ENCODE assay signal across 8 mouse cellular contexts in genomic region chr4:56222023-56222776, GRCm38 (mm10).
DNase-seq lines count a peak whose midpoint lies in the region; ATAC-seq lines count a peak whose summit lies in the region.

No protein-coding gene starts in this region.

- H3K36me3 ChIP-seq in embryonic facial prominence, embryonic 13.5 days = no peaks in the 10 kb centered on the region

- peaks cover 27% of the 10 kb centered on the region for H3K4me1 ChIP-seq in embryonic facial prominence, embryonic 13.5 days

- peak overlapping the region; percentile 76 for H3K27ac ChIP-seq in embryonic facial prominence, embryonic 13.5 days

- H3K4me2 ChIP-seq in embryonic facial prominence, embryonic 13.5 days = peak overlapping the region; percentile 45

- 0 out of 2 replicates have a peak, but pooled peaks have one; percentile 62 for ATAC-seq in embryonic facial prominence, embryonic 13.5 days (ENCODE audit: insufficient number of reproducible peaks, insufficient read depth, low FRiP score, low TSS enrichment, low read depth)
- ATAC-seq in hematopoietic stem cell, adult 5-6 weeks (replicated peaks in 1 of 2; ENCODE audit: insufficient read depth in 1 of 2, low FRiP score in 2 of 2, low TSS enrichment in 1 of 2, low read depth in 1 of 2, poor library complexity in 2 of 2, severe bottlenecking in 2 of 2) = peak; percentile 84 to 87

- DNase-seq in B cell, adult 2 months = peak; percentile 86 to 87
- peak; percentile 18 for DNase-seq in R1 (ENCODE audit: low read depth, low spot score)
- peak; percentile 14 for DNase-seq in layer of hippocampus, adult 9-11 months
- peak; percentile 53 to 75 for DNase-seq in lung, postnatal 4 days
- DNase-seq in right cerebral cortex, postnatal 36 days (ENCODE audit: low spot score in 2 of 2) = peak; percentile 6 to 7
- DNase-seq in urinary bladder, postnatal 4 days (ENCODE audit: low spot score in 2 of 2) = peak; percentile 21 to 60

- WGBS in embryonic facial prominence, embryonic 13.5 days = 20% methylated on average over 8 of the region's 8 CpGs

- no peaks in the 10 kb centered on the region for H3K27me3 ChIP-seq in embryonic facial prominence, embryonic 13.5 days

- H3K9ac ChIP-seq in embryonic facial prominence, embryonic 13.5 days = no peak overlapping the region

- H3K9me3 ChIP-seq in embryonic facial prominence, embryonic 13.5 days = 0 out of 2 replicates have a peak, but pooled peaks cover 3% of the 10 kb centered on the region

- peak overlapping the region; percentile 18; the same call in 1 of the 2 replicates for H3K4me3 ChIP-seq in embryonic facial prominence, embryonic 13.5 days

Comparison
In these comparisons a context has a peak if more than half of its experiments do, and no peak if none do; other contexts are left out.
1. Peak in every context shown above with its lines: DNase-seq, ATAC-seq, H3K4me3 ChIP-seq and H3K27ac ChIP-seq.
2. DNase-seq: peak in every context shown above with its lines; median percentile 86 in B cell, adult 2 months; 64 in lung, postnatal 4 days; 40 in urinary bladder, postnatal 4 days; 18 in R1; 14 in layer of hippocampus, adult 9-11 months; 6 in right cerebral cortex, postnatal 36 days.